Mouse (Mus musculus): ENCODE data around the gene Mlx. TPM values are rescaled to one million over a fixed set of nuclear protein-coding genes. Genes with fewer than 3 reads are reported as not detected.

Mlx gene
- polyA plus RNA-seq, 1 experiment from 2014 or later, result 36.0 TPM

GRCm38 (mm10) chr11:101130056-101130756 is 43.1 kb downstream of the Mlx start:
- WGBS (ENCODE audit: insufficient replicate concordance), result 26% methylated on average over 18 of the region's 18 CpGs
- ATAC-seq (replicated peaks; ENCODE audit: insufficient number of reproducible peaks, low FRiP score, low TSS enrichment), result peak; percentile 68; the same call in 1 of the 2 replicates
- Histone ChIP-seq H3K27me3 (ENCODE audit: control insufficient read depth, insufficient read depth, low read length) (no peaks in the 10 kb centered on the region), H3K4me2 (peak overlapping the region; percentile 45), H3K36me3 (ENCODE audit: control insufficient read depth, insufficient read depth, low read length) (peaks cover 15% of the 10 kb centered on the region), H3K9ac (ENCODE audit: low read depth, low read length) (0 out of 2 replicates have a peak overlapping the region, but pooled peaks have one; percentile 43), H3K27ac (ENCODE audit: low read depth, low read length) (peak overlapping the region; percentile 89), H3K4me1 (ENCODE audit: control insufficient read depth, insufficient read depth, low read length) (peaks cover 7% of the 10 kb centered on the region; the same call in 1 of the 2 replicates), H3K9me3 (replicated peaks; ENCODE audit: control insufficient read depth, low read length) (no peaks in the 10 kb centered on the region), H3K4me3 (ENCODE audit: low read depth, low read length) (no peak overlapping the region)

GRCm38 (mm10) chr11:101131187-101131586 is 44.1 kb downstream of the Mlx start:
- Histone ChIP-seq H3K4me3 (ENCODE audit: low read depth, low read length) (no peak overlapping the region), H3K27ac (ENCODE audit: low read depth, low read length) (no peak overlapping the region), H3K9me3 (replicated peaks; ENCODE audit: control insufficient read depth, low read length) (no peaks in the 10 kb centered on the region), H3K9ac (ENCODE audit: low read depth, low read length) (no peak overlapping the region), H3K4me1 (ENCODE audit: control insufficient read depth, insufficient read depth, low read length) (peaks cover 7% of the 10 kb centered on the region; the same call in 1 of the 2 replicates), H3K4me2 (no peak overlapping the region), H3K27me3 (ENCODE audit: control insufficient read depth, insufficient read depth, low read length) (no peaks in the 10 kb centered on the region), H3K36me3 (ENCODE audit: control insufficient read depth, insufficient read depth, low read length) (peaks cover 9% of the 10 kb centered on the region)
- ATAC-seq (replicated peaks; ENCODE audit: insufficient number of reproducible peaks, low FRiP score, low TSS enrichment), result no peak
- 75% methylated on average over 2 of the region's 2 CpGs for WGBS (ENCODE audit: insufficient replicate concordance)

DNA sequence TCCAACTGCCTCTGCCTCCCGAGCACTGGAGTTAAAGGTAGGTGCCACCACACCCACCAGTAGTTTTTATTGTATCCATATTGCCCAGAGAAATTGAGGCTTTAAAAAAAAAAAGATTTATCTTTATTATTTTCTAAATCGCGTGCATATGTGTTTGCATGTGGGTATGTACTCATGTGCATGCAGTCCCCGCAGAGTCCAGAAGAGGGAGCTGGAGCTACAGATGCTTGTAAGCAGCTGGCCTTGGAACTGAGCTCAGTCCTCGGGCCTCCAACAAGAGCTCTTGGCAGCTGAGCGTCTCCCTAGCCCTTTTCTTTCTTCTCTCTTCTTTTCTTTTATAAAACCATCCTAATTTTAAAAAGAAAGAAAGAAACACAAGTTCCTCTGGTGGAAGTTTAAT is 44.6 kb downstream of the Mlx start:
- Histone ChIP-seq H3K4me2 (no peak overlapping the region), H3K4me1 (ENCODE audit: control insufficient read depth, insufficient read depth, low read length) (peaks cover 7% of the 10 kb centered on the region; the same call in 1 of the 2 replicates), H3K4me3 (ENCODE audit: low read depth, low read length) (no peak overlapping the region), H3K36me3 (ENCODE audit: control insufficient read depth, insufficient read depth, low read length) (peaks cover 4% of the 10 kb centered on the region), H3K27ac (ENCODE audit: low read depth, low read length) (no peak overlapping the region), H3K9ac (ENCODE audit: low read depth, low read length) (no peak overlapping the region), H3K9me3 (replicated peaks; ENCODE audit: control insufficient read depth, low read length) (no peaks in the 10 kb centered on the region), H3K27me3 (ENCODE audit: control insufficient read depth, insufficient read depth, low read length) (no peaks in the 10 kb centered on the region)
- no peak for ATAC-seq (replicated peaks; ENCODE audit: insufficient number of reproducible peaks, low FRiP score, low TSS enrichment)
- 91% methylated on average over 6 of the region's 6 CpGs for WGBS (ENCODE audit: insufficient replicate concordance)

DNA sequence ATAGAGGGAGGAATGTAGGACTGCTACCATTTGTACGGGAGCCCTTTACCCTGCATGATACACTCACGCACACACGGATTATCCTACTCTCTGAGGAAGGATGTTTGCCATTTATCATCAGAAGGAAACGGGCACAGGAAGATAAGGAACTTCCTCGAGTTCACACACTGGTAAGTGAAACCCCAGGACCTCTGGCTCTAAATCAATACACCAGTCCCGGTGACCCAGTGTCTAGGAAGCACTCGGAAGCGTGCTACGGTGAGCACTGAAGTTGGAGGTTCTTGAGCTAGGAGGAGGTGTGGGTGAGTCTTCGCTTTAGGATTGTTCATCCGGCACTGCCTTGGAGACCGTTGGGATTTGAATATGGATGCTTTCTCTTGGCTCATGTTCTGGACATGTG is 46.0 kb downstream of the Mlx start:
- no peak overlapping the region for H3K4me2 ChIP-seq
- no peak for ATAC-seq (replicated peaks; ENCODE audit: insufficient number of reproducible peaks, low FRiP score, low TSS enrichment)
- WGBS (ENCODE audit: insufficient replicate concordance), result 50% methylated on average over 12 of the region's 12 CpGs
- peaks cover 7% of the 10 kb centered on the region; the same call in 1 of the 2 replicates for H3K4me1 ChIP-seq (ENCODE audit: control insufficient read depth, insufficient read depth, low read length)
- H3K36me3 ChIP-seq (ENCODE audit: control insufficient read depth, insufficient read depth, low read length), result no peaks in the 10 kb centered on the region
- no peak overlapping the region for H3K9ac ChIP-seq (ENCODE audit: low read depth, low read length)
- H3K4me3 ChIP-seq (ENCODE audit: low read depth, low read length), result no peak overlapping the region
- no peaks in the 10 kb centered on the region for H3K27me3 ChIP-seq (ENCODE audit: control insufficient read depth, insufficient read depth, low read length)
- H3K27ac ChIP-seq (ENCODE audit: low read depth, low read length), result no peak overlapping the region
- no peaks in the 10 kb centered on the region for H3K9me3 ChIP-seq (replicated peaks; ENCODE audit: control insufficient read depth, low read length)

GRCm38 (mm10) chr11:101134217-101134865 is 47.3 kb downstream of the Mlx start:
- H3K4me3 ChIP-seq (ENCODE audit: low read depth, low read length), result no peak overlapping the region
- no peak overlapping the region for H3K27ac ChIP-seq (ENCODE audit: low read depth, low read length)
- no peak overlapping the region for H3K4me2 ChIP-seq
- H3K36me3 ChIP-seq (ENCODE audit: control insufficient read depth, insufficient read depth, low read length), result no peaks in the 10 kb centered on the region
- H3K9ac ChIP-seq (ENCODE audit: low read depth, low read length), result no peak overlapping the region
- no peaks in the 10 kb centered on the region for H3K9me3 ChIP-seq (replicated peaks; ENCODE audit: control insufficient read depth, low read length)
- 74% methylated on average over 13 of the region's 13 CpGs for WGBS (ENCODE audit: insufficient replicate concordance)
- H3K27me3 ChIP-seq (ENCODE audit: control insufficient read depth, insufficient read depth, low read length), result 0 out of 2 replicates have a peak, but pooled peaks cover under 1% of the 10 kb centered on the region
- H3K4me1 ChIP-seq (ENCODE audit: control insufficient read depth, insufficient read depth, low read length), result peaks cover 13% of the 10 kb centered on the region; the same call in 1 of the 2 replicates
- no peak for ATAC-seq (replicated peaks; ENCODE audit: insufficient number of reproducible peaks, low FRiP score, low TSS enrichment)

DNA sequence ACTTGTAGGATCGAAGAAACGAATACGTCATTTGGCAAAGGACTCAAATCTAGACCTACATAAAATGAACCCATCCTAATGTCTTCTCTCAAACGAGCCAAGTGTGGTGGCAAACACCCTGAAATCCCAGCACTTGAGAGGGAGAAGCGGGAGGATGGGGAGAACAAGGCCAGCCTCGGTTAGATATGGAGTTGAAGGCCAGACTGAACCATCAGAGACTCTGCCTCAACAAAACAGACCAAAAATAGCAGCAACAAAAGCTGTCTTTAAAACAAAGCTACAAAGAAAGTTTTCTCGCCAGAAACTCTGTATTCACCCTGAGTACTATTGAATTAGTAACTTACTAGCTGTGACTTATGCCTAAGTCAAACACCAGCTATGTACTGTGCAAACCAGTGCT is 49.9 kb downstream of the Mlx start:
- Histone ChIP-seq H3K9ac (ENCODE audit: low read depth, low read length) (no peak overlapping the region), H3K27ac (ENCODE audit: low read depth, low read length) (no peak overlapping the region), H3K4me1 (ENCODE audit: control insufficient read depth, insufficient read depth, low read length) (0 out of 2 replicates have a peak, but pooled peaks cover 12% of the 10 kb centered on the region), H3K36me3 (ENCODE audit: control insufficient read depth, insufficient read depth, low read length) (no peaks in the 10 kb centered on the region), H3K27me3 (ENCODE audit: control insufficient read depth, insufficient read depth, low read length) (peaks cover 7% of the 10 kb centered on the region; the same call in 1 of the 2 replicates), H3K4me2 (no peak overlapping the region), H3K4me3 (ENCODE audit: low read depth, low read length) (no peak overlapping the region), H3K9me3 (replicated peaks; ENCODE audit: control insufficient read depth, low read length) (no peaks in the 10 kb centered on the region)
- 75% methylated on average over 7 of the region's 7 CpGs for WGBS (ENCODE audit: insufficient replicate concordance)
- ATAC-seq (replicated peaks; ENCODE audit: insufficient number of reproducible peaks, low FRiP score, low TSS enrichment), result no peak

DNA sequence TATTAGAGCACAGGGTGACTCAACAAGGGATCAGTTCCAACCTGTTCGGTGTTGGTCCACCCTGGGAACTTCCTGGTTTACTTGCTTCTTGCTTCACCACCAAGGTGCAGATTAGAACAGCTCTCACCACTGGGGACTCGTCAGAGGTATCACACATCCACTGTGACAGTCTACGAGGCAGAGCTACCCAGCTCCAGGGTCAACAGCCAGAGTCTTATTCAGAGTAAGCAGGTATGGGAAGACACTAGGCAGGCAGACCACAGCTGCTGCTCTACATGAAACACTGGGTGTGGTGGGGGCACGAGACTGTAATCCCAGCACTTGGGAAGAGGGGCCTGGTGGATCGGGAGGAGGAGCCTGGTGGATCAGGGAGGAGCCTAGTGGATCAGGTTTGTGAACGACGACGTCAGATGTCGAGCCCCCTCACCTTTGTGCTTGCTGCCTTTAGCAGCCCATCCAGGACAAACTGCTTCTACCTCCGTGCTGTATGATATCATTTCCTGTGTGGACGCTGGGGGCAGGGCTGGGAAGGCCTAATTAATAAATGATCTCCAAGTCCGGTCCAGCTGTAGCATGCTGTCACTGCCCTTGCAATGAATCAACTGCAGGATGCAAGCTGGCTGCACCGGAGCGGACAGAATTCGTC is 51.6 kb downstream of the Mlx start:
- ATAC-seq (replicated peaks; ENCODE audit: insufficient number of reproducible peaks, low FRiP score, low TSS enrichment), result no peak
- no peak overlapping the region for H3K4me3 ChIP-seq (ENCODE audit: low read depth, low read length)
- H3K9me3 ChIP-seq (replicated peaks; ENCODE audit: control insufficient read depth, low read length), result no peaks in the 10 kb centered on the region
- no peak overlapping the region for H3K9ac ChIP-seq (ENCODE audit: low read depth, low read length)
- H3K36me3 ChIP-seq (ENCODE audit: control insufficient read depth, insufficient read depth, low read length), result no peaks in the 10 kb centered on the region
- H3K4me1 ChIP-seq (ENCODE audit: control insufficient read depth, insufficient read depth, low read length), result peaks cover 14% of the 10 kb centered on the region
- H3K4me2 ChIP-seq, result peak overlapping the region; percentile 30
- 22% methylated on average over 15 of the region's 15 CpGs for WGBS (ENCODE audit: insufficient replicate concordance)
- no peak overlapping the region for H3K27ac ChIP-seq (ENCODE audit: low read depth, low read length)
- H3K27me3 ChIP-seq (ENCODE audit: control insufficient read depth, insufficient read depth, low read length), result peaks cover 7% of the 10 kb centered on the region; the same call in 1 of the 2 replicates

DNA sequence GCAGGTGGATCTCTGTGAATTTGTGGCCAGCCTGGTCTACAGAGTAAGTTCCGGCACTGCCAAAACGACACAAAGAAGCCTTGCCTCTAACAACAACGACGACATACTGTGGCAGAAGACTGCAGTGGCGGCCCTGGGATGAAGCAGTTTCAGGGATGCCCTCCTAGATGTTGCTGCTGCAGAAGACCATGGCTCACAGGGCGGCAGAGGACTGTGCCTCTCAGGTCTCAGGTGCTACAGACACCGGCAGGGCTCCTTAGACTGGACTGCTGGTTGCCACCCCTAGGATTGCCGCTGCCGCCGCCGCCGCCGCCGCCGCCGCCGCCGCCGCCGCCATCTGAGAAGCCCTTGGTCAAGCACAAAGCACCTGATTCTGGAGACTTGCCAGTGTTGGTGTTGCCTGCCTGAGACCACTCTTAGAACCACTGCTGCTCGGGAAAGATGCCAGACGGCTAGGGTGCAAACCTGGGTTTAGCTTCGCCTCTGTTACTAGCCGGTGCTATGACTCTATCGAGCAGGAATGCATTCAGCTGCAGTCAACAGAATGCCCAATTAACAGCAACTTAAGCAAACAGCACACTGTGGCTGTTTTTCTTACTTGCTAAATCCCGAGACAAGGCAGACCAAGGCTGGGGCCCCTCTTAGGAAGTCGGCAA is 53.2 kb downstream of the Mlx start:
- ATAC-seq (replicated peaks; ENCODE audit: insufficient number of reproducible peaks, low FRiP score, low TSS enrichment), result 0 out of 2 replicates have a peak, but pooled peaks have one; percentile 22
- H3K4me3 ChIP-seq (ENCODE audit: low read depth, low read length), result peak overlapping the region; percentile 36
- H3K4me1 ChIP-seq (ENCODE audit: control insufficient read depth, insufficient read depth, low read length), result peaks cover 17% of the 10 kb centered on the region
- peak overlapping the region; percentile 65 for H3K9ac ChIP-seq (ENCODE audit: low read depth, low read length)
- no peaks in the 10 kb centered on the region for H3K36me3 ChIP-seq (ENCODE audit: control insufficient read depth, insufficient read depth, low read length)
- no peak overlapping the region for H3K27ac ChIP-seq (ENCODE audit: low read depth, low read length)
- H3K27me3 ChIP-seq (ENCODE audit: control insufficient read depth, insufficient read depth, low read length), result peaks cover 7% of the 10 kb centered on the region; the same call in 1 of the 2 replicates
- H3K9me3 ChIP-seq (replicated peaks; ENCODE audit: control insufficient read depth, low read length), result no peaks in the 10 kb centered on the region
- peak overlapping the region; percentile 69 for H3K4me2 ChIP-seq
- WGBS (ENCODE audit: insufficient replicate concordance), result 28% methylated on average over 27 of the region's 27 CpGs
